Mouse (Mus musculus): Measurements from ENCODE around the gene Trabd2b. TPM values are rescaled to one million over a fixed set of nuclear protein-coding genes. Genes with fewer than 3 reads are reported as not detected.

Gene Trabd2b
- polyA plus RNA-seq, 1 experiment from 2014 or later: 0.93 TPM

DNA sequence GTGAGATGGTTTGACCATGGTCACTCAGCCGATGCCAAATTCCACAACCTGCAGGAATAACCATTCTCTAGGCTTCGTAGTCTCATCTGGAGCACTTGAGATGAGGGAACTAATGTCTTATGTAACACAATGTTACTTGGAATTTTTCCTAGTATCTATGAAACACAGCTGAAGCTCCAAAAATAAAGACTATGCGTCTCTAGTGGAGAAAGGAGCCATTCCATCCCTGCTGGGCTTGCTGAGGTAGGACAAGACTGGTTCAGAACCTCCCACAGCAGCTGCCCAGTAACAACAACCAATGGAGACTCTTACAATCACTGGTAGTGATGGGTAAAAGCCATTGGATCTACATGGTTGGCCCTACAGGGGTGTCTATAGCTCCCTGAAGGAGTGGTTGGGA, 219.4 kb downstream of the Trabd2b start:
- no peak overlapping the region for H3K4me3 ChIP-seq
- ATAC-seq (ENCODE audit: low FRiP score, low read depth): no peak
- H3K27ac ChIP-seq (replicated peaks): no peak overlapping the region

DNA sequence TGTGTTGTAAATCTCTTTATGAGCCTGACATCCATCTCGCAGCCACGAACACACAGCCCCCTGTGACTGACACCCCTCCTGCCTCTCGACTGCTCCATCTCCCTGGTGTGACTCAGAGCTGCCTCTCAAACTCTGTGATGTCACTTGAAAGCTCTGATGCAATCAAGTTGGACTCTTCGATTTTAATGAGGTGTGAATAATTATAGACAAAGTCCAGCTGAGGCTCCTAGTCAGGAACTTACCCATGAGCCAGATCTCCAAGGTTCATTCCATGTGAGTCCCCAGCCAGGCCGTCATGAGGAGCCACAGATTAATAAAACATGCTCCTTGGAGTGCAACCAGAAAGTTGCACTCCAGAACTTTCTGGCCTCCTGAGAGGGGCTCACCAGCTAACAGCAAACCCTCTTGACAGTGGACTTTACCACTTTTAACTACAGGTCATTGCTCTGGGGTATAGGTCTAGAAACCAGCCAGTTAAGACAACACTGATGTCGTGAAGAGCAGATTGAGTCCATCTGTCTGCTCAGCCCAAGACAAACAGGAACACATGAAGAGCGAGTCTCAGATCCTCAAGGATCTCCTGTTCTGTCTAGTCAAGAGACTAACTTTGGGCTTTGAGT, 221.3 kb downstream of the Trabd2b start:
- Histone ChIP-seq H3K4me2 (no peak overlapping the region), H3K9ac (no peak overlapping the region), H3K27me3 (no peaks in the 10 kb centered on the region), H3K9me3 (no peaks in the 10 kb centered on the region), H3K4me3 (no peak overlapping the region), H3K27ac (replicated peaks) (no peak overlapping the region), H3K36me3 (no peaks in the 10 kb centered on the region), H3K4me1 (replicated peaks) (peaks cover 9% of the 10 kb centered on the region)
- ATAC-seq (ENCODE audit: low FRiP score, low read depth): no peak
- 69% methylated on average over 7 of the region's 7 CpGs for WGBS

More for the DNA sequence above, 219.4 kb downstream of the Trabd2b start:
- Histone ChIP-seq H3K36me3 (no peaks in the 10 kb centered on the region), H3K27me3 (no peaks in the 10 kb centered on the region), H3K9ac (no peak overlapping the region), H3K4me2 (no peak overlapping the region), H3K9me3 (no peaks in the 10 kb centered on the region), H3K4me1 (replicated peaks) (peaks cover 9% of the 10 kb centered on the region)
- 85% methylated on average over 3 of the region's 3 CpGs for WGBS

DNA sequence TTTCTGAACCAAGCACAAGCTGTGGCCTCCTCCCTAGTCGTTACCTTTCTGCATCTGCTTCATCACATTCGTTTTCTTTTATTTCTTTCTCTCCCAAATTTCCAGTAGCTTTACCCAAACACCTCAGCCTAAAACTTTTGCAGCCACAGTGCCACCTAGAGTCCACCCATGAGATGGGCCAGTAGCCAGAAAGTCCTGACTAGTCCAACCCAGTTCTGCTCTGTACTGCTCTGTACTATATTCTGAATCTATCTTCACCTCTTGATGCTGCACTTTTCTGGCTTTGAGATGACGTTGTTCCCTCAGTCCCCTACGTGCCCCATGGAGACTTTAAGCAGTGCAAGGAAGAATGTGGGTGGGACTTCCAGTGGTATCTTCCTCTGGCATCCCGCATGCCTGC, 229.4 kb downstream of the Trabd2b start:
- no peaks in the 10 kb centered on the region for H3K36me3 ChIP-seq
- no peak overlapping the region for H3K27ac ChIP-seq (replicated peaks)
- no peak overlapping the region for H3K4me2 ChIP-seq
- 23% methylated on average over 5 of the region's 5 CpGs for WGBS
- 0 out of 2 replicates have a peak, but pooled peaks cover 6% of the 10 kb centered on the region for H3K27me3 ChIP-seq
- H3K4me3 ChIP-seq: no peak overlapping the region
- ATAC-seq (ENCODE audit: low FRiP score, low read depth): 0 out of 2 replicates have a peak, but pooled peaks have one; percentile 38
- H3K9me3 ChIP-seq: 0 out of 2 replicates have a peak, but pooled peaks cover 4% of the 10 kb centered on the region
- no peak overlapping the region for H3K9ac ChIP-seq
- no peaks in the 10 kb centered on the region for H3K4me1 ChIP-seq (replicated peaks)

DNA sequence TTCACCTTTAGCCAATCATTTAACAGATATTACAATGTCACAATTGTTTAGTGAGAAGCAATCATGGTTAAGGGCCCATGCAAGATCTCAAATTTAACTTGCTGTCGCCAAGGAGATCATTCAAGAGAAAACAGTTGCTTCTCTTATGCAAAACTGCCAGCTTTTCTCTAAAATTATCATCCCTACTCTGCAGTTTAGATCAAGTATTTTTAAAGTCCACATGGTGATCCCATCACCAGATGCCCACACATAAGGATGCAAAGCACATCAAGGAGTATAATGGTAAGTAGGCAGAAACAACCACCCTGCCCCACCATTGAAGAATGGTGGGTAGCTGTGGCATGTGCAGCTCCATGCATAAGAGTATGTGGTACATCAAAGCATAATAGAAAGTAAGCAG, 229.8 kb downstream of the Trabd2b start:
- 82% methylated on average over 1 of the region's 1 CpGs for WGBS
- H3K9me3 ChIP-seq: 0 out of 2 replicates have a peak, but pooled peaks cover 4% of the 10 kb centered on the region
- no peak overlapping the region for H3K9ac ChIP-seq
- H3K36me3 ChIP-seq: no peaks in the 10 kb centered on the region
- no peak for ATAC-seq (ENCODE audit: low FRiP score, low read depth)
- H3K4me3 ChIP-seq: no peak overlapping the region
- H3K4me1 ChIP-seq (replicated peaks): no peaks in the 10 kb centered on the region
- H3K4me2 ChIP-seq: no peak overlapping the region
- no peak overlapping the region for H3K27ac ChIP-seq (replicated peaks)
- H3K27me3 ChIP-seq: 0 out of 2 replicates have a peak, but pooled peaks cover 6% of the 10 kb centered on the region

DNA sequence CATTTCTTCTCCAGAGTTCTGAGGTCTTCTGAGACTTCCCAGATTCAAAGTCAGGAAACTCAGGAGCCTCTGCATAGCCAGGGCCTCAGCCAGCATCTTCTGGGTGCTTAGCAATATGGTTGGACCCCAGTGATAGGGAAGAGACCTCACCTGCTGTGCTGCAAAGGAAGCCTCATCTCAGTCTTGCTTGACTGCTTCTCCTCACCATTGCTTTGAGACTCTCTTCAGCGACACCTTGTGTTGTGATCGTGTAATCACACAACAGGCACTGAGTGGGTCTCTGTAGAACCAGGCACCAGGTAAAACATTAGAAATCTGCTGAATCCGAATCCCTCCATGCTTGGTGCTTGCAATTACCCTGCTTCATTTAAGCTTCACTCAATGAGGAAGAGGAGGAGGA, 230.6 kb downstream of the Trabd2b start:
- Histone ChIP-seq H3K27ac (replicated peaks) (no peak overlapping the region), H3K4me3 (no peak overlapping the region), H3K4me2 (no peak overlapping the region), H3K36me3 (no peaks in the 10 kb centered on the region), H3K9me3 (0 out of 2 replicates have a peak, but pooled peaks cover 4% of the 10 kb centered on the region), H3K9ac (no peak overlapping the region), H3K27me3 (0 out of 2 replicates have a peak, but pooled peaks cover 6% of the 10 kb centered on the region), H3K4me1 (replicated peaks) (no peaks in the 10 kb centered on the region)
- 15% methylated on average over 3 of the region's 3 CpGs for WGBS
- ATAC-seq (ENCODE audit: low FRiP score, low read depth): no peak

DNA sequence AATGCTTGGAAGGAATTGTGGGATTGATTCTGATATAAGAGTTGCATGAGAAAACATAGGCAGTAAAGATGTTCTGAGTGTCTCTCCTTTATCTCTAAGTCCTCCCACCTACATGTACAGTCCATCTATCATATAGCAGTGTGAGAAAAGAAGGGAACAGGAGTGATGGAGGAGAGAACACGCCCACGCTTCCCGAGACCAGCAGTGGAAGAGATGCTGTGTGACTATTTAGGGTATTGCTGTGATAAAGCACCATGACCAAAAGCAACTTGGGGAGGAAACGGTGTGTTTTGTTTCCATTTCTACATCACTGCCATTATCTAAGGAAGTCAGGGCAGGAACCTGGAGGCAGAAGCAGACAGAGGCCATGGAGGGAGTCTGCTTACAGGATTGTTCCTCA, 235.9 kb downstream of the Trabd2b start:
- no peak overlapping the region for H3K27ac ChIP-seq (replicated peaks)
- 79% methylated on average over 4 of the region's 4 CpGs for WGBS
- no peaks in the 10 kb centered on the region for H3K36me3 ChIP-seq
- no peak for ATAC-seq (ENCODE audit: low FRiP score, low read depth)
- H3K4me1 ChIP-seq (replicated peaks): no peaks in the 10 kb centered on the region
- no peaks in the 10 kb centered on the region for H3K9me3 ChIP-seq
- no peak overlapping the region for H3K4me3 ChIP-seq
- H3K4me2 ChIP-seq: no peak overlapping the region
- 0 out of 2 replicates have a peak, but pooled peaks cover 7% of the 10 kb centered on the region for H3K27me3 ChIP-seq
- H3K9ac ChIP-seq: no peak overlapping the region

DNA sequence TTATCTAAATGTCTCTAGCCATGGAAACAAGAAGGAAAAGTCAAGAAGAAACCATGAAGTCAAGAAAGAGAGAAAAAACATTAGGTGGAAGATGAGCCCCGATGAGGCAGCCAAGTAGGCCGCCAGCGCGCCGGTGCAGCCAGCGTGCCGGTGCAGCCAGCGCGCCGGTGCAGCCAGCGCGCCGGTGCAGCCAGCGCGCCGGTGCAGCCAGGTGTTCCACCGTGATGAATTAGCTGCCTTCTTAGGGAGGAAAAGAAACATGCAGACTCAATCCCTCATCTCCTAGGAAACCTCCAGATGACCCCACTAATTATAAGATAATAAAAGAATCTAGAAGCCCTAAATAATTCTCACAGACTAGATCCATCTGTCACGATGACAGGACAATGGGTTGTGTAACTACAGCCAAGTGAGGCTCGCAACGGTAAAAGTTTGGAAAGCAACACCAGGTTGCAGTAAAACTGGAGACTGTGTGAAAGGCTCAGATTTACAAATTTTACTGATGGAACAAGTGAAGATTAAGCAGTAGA, 237.2 kb downstream of the Trabd2b start:
- Histone ChIP-seq H3K4me1 (replicated peaks) (peaks cover 4% of the 10 kb centered on the region), H3K4me2 (peak overlapping the region; percentile 25; the same call in 1 of the 2 replicates), H3K9me3 (no peaks in the 10 kb centered on the region), H3K27me3 (peaks cover 16% of the 10 kb centered on the region; the same call in 1 of the 2 replicates), H3K36me3 (no peaks in the 10 kb centered on the region), H3K9ac (no peak overlapping the region), H3K4me3 (no peak overlapping the region), H3K27ac (replicated peaks) (no peak overlapping the region)
- no peak for ATAC-seq (ENCODE audit: low FRiP score, low read depth)
- 34% methylated on average over 20 of the region's 20 CpGs for WGBS

DNA sequence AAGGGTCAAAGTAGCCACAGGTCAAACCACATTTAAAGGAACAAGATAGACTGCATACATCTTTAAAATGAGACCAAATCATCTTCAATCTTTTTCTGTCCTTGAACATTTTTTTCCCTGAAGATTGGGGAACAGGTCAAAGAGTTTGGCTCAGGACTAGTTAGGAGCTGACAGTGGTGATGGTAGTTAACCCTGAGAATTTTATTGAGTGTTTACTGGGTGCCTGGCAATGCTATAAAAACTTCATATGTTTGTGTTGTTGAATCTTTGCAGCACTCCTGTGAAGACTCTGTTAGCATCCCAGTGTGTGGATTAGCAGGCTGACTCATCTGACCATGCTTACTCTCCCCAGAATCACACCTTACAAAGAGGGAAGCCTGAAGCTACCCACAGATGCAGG, 238.8 kb downstream of the Trabd2b start:
- peaks cover 11% of the 10 kb centered on the region for H3K4me1 ChIP-seq (replicated peaks)
- no peak overlapping the region for H3K9ac ChIP-seq
- H3K27ac ChIP-seq (replicated peaks): no peak overlapping the region
- H3K36me3 ChIP-seq: no peaks in the 10 kb centered on the region
- peaks cover 25% of the 10 kb centered on the region; the same call in 1 of the 2 replicates for H3K27me3 ChIP-seq
- no peak for ATAC-seq (ENCODE audit: low FRiP score, low read depth)
- H3K4me2 ChIP-seq: no peak overlapping the region
- H3K9me3 ChIP-seq: no peaks in the 10 kb centered on the region
- no peak overlapping the region for H3K4me3 ChIP-seq

DNA sequence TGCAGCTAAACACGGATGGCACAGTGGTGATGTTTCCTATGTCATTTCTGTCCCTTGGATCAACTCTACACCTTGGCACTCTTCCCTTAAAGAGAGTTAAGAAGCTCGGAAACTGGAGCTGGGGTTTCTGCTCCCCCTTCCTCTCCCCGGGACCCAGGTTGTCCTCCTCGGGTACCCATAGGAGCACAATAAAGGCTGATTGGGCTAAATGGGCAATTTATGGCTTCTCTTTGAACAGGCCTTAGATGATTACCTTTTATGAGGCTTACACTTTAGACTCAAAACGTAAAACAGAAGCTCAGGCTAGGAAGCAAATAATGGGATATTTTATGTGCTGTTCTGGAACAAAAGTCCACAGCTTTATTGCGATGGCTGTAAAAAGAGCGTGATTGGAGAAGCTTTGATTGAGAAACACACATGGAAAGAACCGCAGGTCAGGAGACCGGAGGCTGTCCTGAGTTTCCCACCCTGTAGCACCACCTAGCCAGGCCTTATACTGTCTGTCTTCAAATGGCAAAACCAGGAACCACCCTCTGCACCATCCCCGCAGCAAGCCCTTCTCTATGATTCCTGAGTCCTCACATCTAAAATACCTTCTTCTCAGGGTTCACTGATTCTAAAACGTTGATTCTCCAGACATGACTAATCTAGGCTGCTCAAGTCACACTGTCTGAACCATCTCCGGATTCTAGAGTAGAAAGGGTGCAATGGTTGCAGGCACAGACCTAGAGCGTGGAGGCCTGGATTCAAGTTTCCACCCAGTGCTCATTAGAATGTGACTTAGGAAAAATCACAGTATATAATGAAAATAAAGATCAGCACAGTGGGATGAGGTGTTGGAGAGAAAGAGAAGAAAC, 240.5 kb downstream of the Trabd2b start:
- no peak overlapping the region for H3K4me3 ChIP-seq
- H3K9me3 ChIP-seq: no peaks in the 10 kb centered on the region
- peaks cover 24% of the 10 kb centered on the region; the same call in 1 of the 2 replicates for H3K27me3 ChIP-seq
- 69% methylated on average over 13 of the region's 13 CpGs for WGBS
- no peak overlapping the region for H3K27ac ChIP-seq (replicated peaks)
- no peak overlapping the region for H3K4me2 ChIP-seq
- ATAC-seq (ENCODE audit: low FRiP score, low read depth): no peak
- peaks cover 11% of the 10 kb centered on the region for H3K4me1 ChIP-seq (replicated peaks)
- no peaks in the 10 kb centered on the region for H3K36me3 ChIP-seq
- no peak overlapping the region for H3K9ac ChIP-seq

DNA sequence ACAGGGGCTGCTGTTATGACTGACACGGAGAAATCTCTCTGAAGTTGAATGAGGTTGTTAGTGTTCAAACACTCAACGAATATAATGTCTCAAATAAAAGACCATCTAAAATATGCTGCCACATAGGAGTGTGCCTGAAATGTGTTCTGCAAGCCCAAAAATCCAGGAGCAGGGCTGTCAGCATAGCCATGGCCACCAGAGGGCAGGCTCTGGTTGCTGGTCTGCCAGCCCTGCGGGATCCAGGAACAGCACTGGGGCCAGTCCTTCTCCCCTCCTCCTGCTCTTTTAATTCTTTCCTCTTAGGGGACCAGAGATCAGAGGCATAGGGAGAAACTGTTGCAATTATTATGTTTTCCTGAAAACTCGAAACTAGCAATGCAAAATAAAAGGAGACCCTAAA, 241.2 kb downstream of the Trabd2b start:
- WGBS: 10% methylated on average over 4 of the region's 4 CpGs
- Histone ChIP-seq H3K4me1 (replicated peaks) (peaks cover 11% of the 10 kb centered on the region), H3K9me3 (no peaks in the 10 kb centered on the region), H3K4me3 (no peak overlapping the region), H3K4me2 (no peak overlapping the region), H3K27me3 (peaks cover 24% of the 10 kb centered on the region; the same call in 1 of the 2 replicates), H3K9ac (no peak overlapping the region), H3K36me3 (no peaks in the 10 kb centered on the region), H3K27ac (replicated peaks) (no peak overlapping the region)
- no peak for ATAC-seq (ENCODE audit: low FRiP score, low read depth)

DNA sequence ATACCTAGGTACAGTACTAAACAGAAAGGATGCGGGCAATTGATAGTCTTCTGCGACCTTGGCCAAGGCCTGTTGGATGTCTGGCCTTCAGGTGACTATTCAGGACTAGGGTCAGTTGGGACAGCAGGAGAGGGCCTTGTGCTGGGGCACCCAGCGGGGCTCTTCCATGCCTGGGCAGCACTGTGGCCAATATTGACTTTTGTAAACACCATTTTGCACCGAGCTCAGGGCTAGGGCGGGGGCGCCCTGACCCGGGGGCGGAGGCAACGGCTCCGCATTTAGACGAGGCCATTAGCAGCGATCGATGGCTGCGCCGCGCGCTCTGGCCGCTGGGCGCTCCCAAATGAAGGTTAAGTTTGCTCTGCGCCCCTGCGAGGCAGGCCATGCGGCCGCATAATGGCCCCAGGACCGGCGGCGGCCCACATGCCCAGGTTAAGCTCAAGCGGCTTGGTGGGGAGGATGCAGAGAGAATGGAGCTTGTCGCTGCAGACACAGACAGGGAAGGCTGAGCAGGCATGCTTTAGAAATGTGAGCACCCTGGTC, 242.1 kb downstream of the Trabd2b start:
- ATAC-seq (ENCODE audit: low FRiP score, low read depth): peak; percentile 32; the same call in 1 of the 2 replicates
- H3K36me3 ChIP-seq: no peaks in the 10 kb centered on the region
- peak overlapping the region; percentile 12; the same call in 1 of the 2 replicates for H3K4me3 ChIP-seq
- 12% methylated on average over 28 of the region's 28 CpGs for WGBS
- peak overlapping the region; percentile 4; the same call in 1 of the 2 replicates for H3K9ac ChIP-seq
- peak overlapping the region; percentile 46 for H3K4me2 ChIP-seq
- H3K9me3 ChIP-seq: no peaks in the 10 kb centered on the region
- H3K27ac ChIP-seq (replicated peaks): no peak overlapping the region
- peaks cover 11% of the 10 kb centered on the region for H3K4me1 ChIP-seq (replicated peaks)
- H3K27me3 ChIP-seq: peaks cover 24% of the 10 kb centered on the region; the same call in 1 of the 2 replicates
